Mouse (Mus musculus) forebrain, embryonic 14.5 days (tissue): ENCODE measurements at regions not wholly inside any gene's neighbourhood (a gene's known extent, or its start where the extent isn't known, plus 50 kb on each side); places are given as distances from the start of the nearest gene placed in this dataset.

Experiments used
- ATAC-seq: fragments of 200-750 bp; cut with Nextera tagmentation; 2 replicates; pipeline ENCODE4 v1.8.0; 2017; ENCODE audit warnings: mild to moderate bottlenecking, moderate library complexity
- DNase-seq: peaks from one replicate; pipeline ENCODE4 v3.0.0-alpha.2; 2015; ENCODE audit warnings: low spot score
- H3K27ac ChIP-seq: fragments of 300-500 bp; sonication (generic); 2 replicates; pipeline ENCODE4 v1.5.1; 2014; ENCODE audit warnings: low read depth, mild to moderate bottlenecking, control low read depth, low read length, moderate library complexity
- H3K27me3 ChIP-seq: fragments of 300-500 bp; sonication (generic); replicated peaks from 2 replicates; pipeline ENCODE4 v1.6.1; 2014; ENCODE audit warnings: low read length, control low read depth, mixed read lengths; ENCODE audit not compliant: control insufficient read depth, insufficient read depth
- H3K36me3 ChIP-seq: fragments of 300-500 bp; sonication (generic); 2 replicates; pipeline ENCODE4 v1.6.1; 2014; ENCODE audit warnings: low read length, control low read depth; ENCODE audit not compliant: control insufficient read depth, insufficient read depth
- H3K4me1 ChIP-seq: fragments of 300-500 bp; sonication (generic); 2 replicates; pipeline ENCODE4 v1.6.1; 2014; ENCODE audit warnings: antibody characterized with exemption, low read length, control low read depth; ENCODE audit not compliant: control insufficient read depth, insufficient read depth
- H3K4me2 ChIP-seq: fragments of 300-500 bp; sonication (generic); 2 replicates; pipeline ENCODE4 v1.6.1; 2014; ENCODE audit warnings: mild to moderate bottlenecking, control low read depth, low read length
- H3K4me3 ChIP-seq: fragments of 300-500 bp; sonication (generic); 2 replicates; pipeline ENCODE4 v1.5.1; 2014; ENCODE audit warnings: low read depth, low read length, control low read depth
- H3K9ac ChIP-seq: fragments of 300-500 bp; sonication (generic); 2 replicates; pipeline ENCODE4 v1.6.1; 2014; ENCODE audit warnings: mild to moderate bottlenecking, low read length, control low read depth, moderate library complexity
- H3K9me3 ChIP-seq: fragments of 300-500 bp; sonication (generic); replicated peaks from 2 replicates; pipeline ENCODE4 v1.6.1; 2016; ENCODE audit warnings: low read length, control low read depth, mixed read lengths; ENCODE audit not compliant: control insufficient read depth
- WGBS: fragments of 180-500 bp; shearing (Covaris S2); extraction: QIAGEN DNeasy Blood & Tissue Kit; methylation state at CpG from one replicate; pipeline ENCODE4 v1.1.7; 2014; 5-methylcytosine and 5-hydroxymethylcytosine counted together

DNA sequence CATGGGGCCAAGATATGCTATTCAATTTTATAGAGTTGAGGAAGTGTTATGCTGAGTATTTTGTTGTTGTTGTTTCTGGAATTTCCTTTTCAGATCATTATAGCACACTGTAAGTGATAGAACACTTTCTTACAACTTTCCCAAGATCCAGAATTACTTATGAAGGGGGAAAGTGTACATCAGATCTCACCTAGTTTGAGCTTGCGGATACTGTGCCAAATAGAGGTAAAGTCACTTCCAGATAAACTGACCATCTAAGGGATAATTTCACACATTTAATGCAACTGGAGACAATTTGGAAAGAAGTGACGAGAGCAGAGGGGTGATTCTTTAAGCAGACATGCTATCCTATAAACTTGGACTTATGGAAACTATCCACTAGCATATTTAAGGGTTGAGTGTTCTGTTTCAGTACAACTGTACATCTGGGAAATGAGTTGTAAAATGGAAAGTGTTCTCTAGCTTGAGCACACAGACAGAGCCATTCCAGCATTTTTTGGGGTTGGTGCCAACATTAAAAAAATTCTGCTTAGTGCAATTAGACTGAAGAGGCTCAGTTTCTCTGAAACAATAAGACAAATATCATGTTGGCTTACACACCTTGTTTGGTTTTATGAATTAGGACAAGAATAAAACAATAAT is 307.0 kb downstream of the Trim52 start:
- H3K4me2 ChIP-seq: no peak overlapping the region
- no peaks in the 10 kb centered on the region for H3K27me3 ChIP-seq
- no peaks in the 10 kb centered on the region for H3K9me3 ChIP-seq
- H3K4me3 ChIP-seq: no peak overlapping the region
- no peak overlapping the region for H3K9ac ChIP-seq
- H3K4me1 ChIP-seq: no peaks in the 10 kb centered on the region
- H3K36me3 ChIP-seq: no peaks in the 10 kb centered on the region
- 96% methylated on average over 2 of the region's 2 CpGs for WGBS
- no peak overlapping the region for H3K27ac ChIP-seq
- DNase-seq: no peak
- ATAC-seq: no peak

GRCm38 (mm10) chr14:106424714-106425113 is 318.7 kb downstream of the Trim52 start:
- H3K9me3 ChIP-seq: no peaks in the 10 kb centered on the region
- DNase-seq (no peak), ATAC-seq (no peak)
- H3K4me3 ChIP-seq: no peak overlapping the region
- H3K27me3 ChIP-seq: no peaks in the 10 kb centered on the region
- H3K27ac ChIP-seq: no peak overlapping the region
- no peak overlapping the region for H3K9ac ChIP-seq
- H3K36me3 ChIP-seq: no peaks in the 10 kb centered on the region
- H3K4me2 ChIP-seq: no peak overlapping the region
- H3K4me1 ChIP-seq: no peaks in the 10 kb centered on the region
- WGBS: 77% methylated on average over 4 of the region's 4 CpGs

- no peaks in the 10 kb centered on the region for H3K4me1 ChIP-seq
- no peak for ATAC-seq
- H3K9ac ChIP-seq: no peak overlapping the region
- no peaks in the 10 kb centered on the region for H3K36me3 ChIP-seq
- H3K27me3 ChIP-seq: no peaks in the 10 kb centered on the region
- H3K4me3 ChIP-seq: no peak overlapping the region
- no peak overlapping the region for H3K27ac ChIP-seq
- no peak for DNase-seq
- WGBS: 83% methylated on average over 2 of the region's 2 CpGs
- no peak overlapping the region for H3K4me2 ChIP-seq
- no peaks in the 10 kb centered on the region for H3K9me3 ChIP-seq
These were observed 322.6 kb downstream of the Trim52 start for GRCm38 (mm10) chr14:106428594-106428993.

DNA sequence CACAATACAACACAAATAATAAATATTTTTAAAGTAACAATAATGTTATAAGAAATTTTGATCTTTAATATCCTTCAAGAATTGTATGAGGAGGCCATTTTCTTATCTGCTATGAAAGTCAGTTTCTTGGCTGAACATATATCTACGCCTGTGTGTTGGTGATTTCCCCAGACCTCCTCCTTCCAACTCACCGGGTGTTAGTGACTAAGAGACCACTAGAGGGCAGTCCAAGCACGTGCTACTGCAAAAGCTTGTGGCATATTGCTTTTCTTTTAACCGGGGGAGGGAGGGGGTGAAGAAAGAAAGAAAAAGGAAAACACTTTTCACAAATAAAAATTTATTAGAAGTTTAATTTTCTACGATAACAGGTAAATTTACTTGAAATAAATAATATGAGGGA is 333.3 kb downstream of the Trim52 start:
- no peak overlapping the region for H3K9ac ChIP-seq
- H3K4me2 ChIP-seq: no peak overlapping the region
- ATAC-seq (peak; percentile 77), DNase-seq (peak; percentile 82)
- H3K4me1 ChIP-seq: no peaks in the 10 kb centered on the region
- H3K9me3 ChIP-seq: no peaks in the 10 kb centered on the region
- no peaks in the 10 kb centered on the region for H3K27me3 ChIP-seq
- no peak overlapping the region for H3K4me3 ChIP-seq
- H3K36me3 ChIP-seq: no peaks in the 10 kb centered on the region
- 18% methylated on average over 5 of the region's 5 CpGs for WGBS
- H3K27ac ChIP-seq: no peak overlapping the region

GRCm38 (mm10) chr14:106489074-106489473 is 383.1 kb downstream of the Trim52 start:
- 90% methylated on average over 7 of the region's 7 CpGs for WGBS
- no peaks in the 10 kb centered on the region for H3K36me3 ChIP-seq
- no peaks in the 10 kb centered on the region for H3K27me3 ChIP-seq
- ATAC-seq (no peak), DNase-seq (no peak)
- no peak overlapping the region for H3K4me2 ChIP-seq
- no peak overlapping the region for H3K27ac ChIP-seq
- H3K4me1 ChIP-seq: no peaks in the 10 kb centered on the region
- no peaks in the 10 kb centered on the region for H3K9me3 ChIP-seq
- no peak overlapping the region for H3K9ac ChIP-seq
- H3K4me3 ChIP-seq: no peak overlapping the region

GRCm38 (mm10) chr14:106491389-106491788 is 385.4 kb downstream of the Trim52 start:
- ATAC-seq: no peak
- Histone ChIP-seq H3K9me3 (no peaks in the 10 kb centered on the region), H3K4me1 (no peaks in the 10 kb centered on the region), H3K4me3 (no peak overlapping the region), H3K36me3 (no peaks in the 10 kb centered on the region), H3K27me3 (no peaks in the 10 kb centered on the region), H3K27ac (no peak overlapping the region), H3K9ac (no peak overlapping the region), H3K4me2 (no peak overlapping the region)
- DNase-seq: no peak
- WGBS: 80% methylated on average over 4 of the region's 4 CpGs

DNA sequence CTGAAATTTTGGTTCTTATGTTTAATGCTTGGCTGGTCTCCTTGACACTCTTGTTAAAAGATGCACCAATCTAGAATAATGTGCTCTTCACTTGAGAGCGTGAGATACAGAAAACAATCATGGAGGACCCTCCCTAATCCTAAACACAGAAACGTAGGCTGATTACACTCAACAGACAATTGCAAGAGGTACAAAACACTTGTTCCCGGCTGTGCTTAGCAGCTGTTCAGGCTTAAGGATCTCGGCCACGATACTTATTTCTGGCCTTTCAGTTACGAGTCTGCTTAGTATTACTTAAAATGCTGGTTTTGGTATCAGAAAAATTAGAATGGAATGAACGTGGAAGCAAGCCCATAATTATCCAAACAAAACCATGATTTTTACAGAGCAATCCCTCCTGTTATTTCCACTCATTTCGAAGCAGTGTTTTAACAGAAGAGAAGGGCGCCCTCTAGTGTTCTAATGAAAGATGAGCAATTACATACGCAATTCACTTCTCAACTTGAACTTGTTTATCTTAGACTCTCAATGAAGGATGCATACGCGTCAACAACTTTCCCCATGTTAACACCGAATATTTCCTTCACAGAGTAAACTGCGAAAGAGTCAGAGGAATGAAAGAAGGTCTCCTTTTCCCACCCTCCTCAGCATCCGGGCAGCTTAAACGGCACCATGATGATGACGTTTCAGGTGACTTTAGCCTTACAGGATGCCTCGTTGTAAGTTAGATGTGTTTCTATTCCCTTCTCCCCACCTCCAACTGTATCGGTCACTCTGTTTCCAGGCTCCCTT is 394.5 kb downstream of the Trim52 start:
- WGBS: 39% methylated on average over 19 of the region's 19 CpGs
- no peaks in the 10 kb centered on the region for H3K9me3 ChIP-seq
- ATAC-seq (peak; percentile 83), DNase-seq (peak; percentile 87)
- H3K4me1 ChIP-seq: no peaks in the 10 kb centered on the region
- no peak overlapping the region for H3K9ac ChIP-seq
- H3K27ac ChIP-seq: no peak overlapping the region
- no peaks in the 10 kb centered on the region for H3K27me3 ChIP-seq
- no peak overlapping the region for H3K4me3 ChIP-seq
- peak overlapping the region; percentile 33 for H3K4me2 ChIP-seq
- H3K36me3 ChIP-seq: no peaks in the 10 kb centered on the region

- Histone ChIP-seq H3K27ac (no peak overlapping the region), H3K4me1 (no peaks in the 10 kb centered on the region), H3K9ac (no peak overlapping the region), H3K4me3 (no peak overlapping the region), H3K36me3 (no peaks in the 10 kb centered on the region), H3K9me3 (no peaks in the 10 kb centered on the region), H3K27me3 (no peaks in the 10 kb centered on the region), H3K4me2 (no peak overlapping the region)
- ATAC-seq (no peak), DNase-seq (no peak)
- WGBS: 62% methylated on average over 4 of the region's 4 CpGs
These were observed 400.9 kb downstream of the Trim52 start for GRCm38 (mm10) chr14:106506921-106507320.
